ENCODE assay signal across 23 mouse cellular contexts in genomic region chr13:37025996-37026579, GRCm38 (mm10).
"Had no signal": no experiment of that assay in that cellular context is flagged by ENCODE, and none has a peak within 500 bp of the region (broad histone marks: within the 10 kb centered on the region; RNA-seq: fewer than 3 reads in every experiment).

No protein-coding gene starts in this region.

- H3K36me3 ChIP-seq: limb, embryonic 12.5 days; limb, embryonic 15.5 days; midbrain, embryonic 12.5 days; neural tube, embryonic 13.5 days had no signal

- H3K27me3 ChIP-seq: limb, embryonic 12.5 days; limb, embryonic 15.5 days; megakaryocyte, embryonic 14.5 days; midbrain, embryonic 12.5 days; neural tube, embryonic 13.5 days had no signal

- H3K27ac ChIP-seq: limb, embryonic 12.5 days; limb, embryonic 15.5 days; liver, embryonic 14.5 days; midbrain, embryonic 12.5 days; neural tube, embryonic 13.5 days; stomach, postnatal 0 days had no signal

- H3K9ac ChIP-seq: limb, embryonic 12.5 days; limb, embryonic 15.5 days; liver, embryonic 14.5 days; liver, postnatal 0 days; lung, embryonic 14.5 days; midbrain, embryonic 12.5 days; neural tube, embryonic 13.5 days had no signal

- DNase-seq: kidney, adult 18-20 months; kidney, adult 9 months; kidney, postnatal 14 days; kidney, postnatal 4 days; left cerebral cortex, postnatal 4 days; liver, postnatal 0 days; lung, embryonic 14.5 days; lung, postnatal 36 days; right cerebral cortex, adult 18-20 months; right cerebral cortex, postnatal 14 days; right cerebral cortex, postnatal 4 days; thymus, postnatal 25 days had no signal

- H3K4me1 ChIP-seq: limb, embryonic 12.5 days; limb, embryonic 15.5 days; midbrain, embryonic 12.5 days; neural tube, embryonic 13.5 days had no signal

- H3K4me3 ChIP-seq: limb, embryonic 12.5 days; limb, embryonic 15.5 days; megakaryocyte, embryonic 14.5 days; midbrain, embryonic 12.5 days; myocyte; neural tube, embryonic 13.5 days had no signal

- ATAC-seq: intestine, embryonic 16.5 days; liver, postnatal 0 days; lung, postnatal 0 days had no signal

- H3K4me2 ChIP-seq: limb, embryonic 12.5 days; limb, embryonic 15.5 days; liver, embryonic 11.5 days; lung, embryonic 14.5 days; midbrain, embryonic 12.5 days; neural tube, embryonic 13.5 days had no signal

- H3K9me3 ChIP-seq: limb, embryonic 12.5 days; limb, embryonic 15.5 days; megakaryocyte, embryonic 14.5 days; midbrain, embryonic 12.5 days; neural tube, embryonic 13.5 days had no signal
